Mouse (Mus musculus) urinary bladder, postnatal 10 days (tissue): ENCODE measurements around the gene Vpreb3.
A peak's percentile ranks its signal among the peaks of the same experiment; 100 is the strongest.

ENCODE experiments used
- DNase-seq: peaks from one replicate; pipeline ENCODE4 v3.0.0; 2022; ENCODE audit warnings: low spot score

The Vpreb3 gene

DNA sequence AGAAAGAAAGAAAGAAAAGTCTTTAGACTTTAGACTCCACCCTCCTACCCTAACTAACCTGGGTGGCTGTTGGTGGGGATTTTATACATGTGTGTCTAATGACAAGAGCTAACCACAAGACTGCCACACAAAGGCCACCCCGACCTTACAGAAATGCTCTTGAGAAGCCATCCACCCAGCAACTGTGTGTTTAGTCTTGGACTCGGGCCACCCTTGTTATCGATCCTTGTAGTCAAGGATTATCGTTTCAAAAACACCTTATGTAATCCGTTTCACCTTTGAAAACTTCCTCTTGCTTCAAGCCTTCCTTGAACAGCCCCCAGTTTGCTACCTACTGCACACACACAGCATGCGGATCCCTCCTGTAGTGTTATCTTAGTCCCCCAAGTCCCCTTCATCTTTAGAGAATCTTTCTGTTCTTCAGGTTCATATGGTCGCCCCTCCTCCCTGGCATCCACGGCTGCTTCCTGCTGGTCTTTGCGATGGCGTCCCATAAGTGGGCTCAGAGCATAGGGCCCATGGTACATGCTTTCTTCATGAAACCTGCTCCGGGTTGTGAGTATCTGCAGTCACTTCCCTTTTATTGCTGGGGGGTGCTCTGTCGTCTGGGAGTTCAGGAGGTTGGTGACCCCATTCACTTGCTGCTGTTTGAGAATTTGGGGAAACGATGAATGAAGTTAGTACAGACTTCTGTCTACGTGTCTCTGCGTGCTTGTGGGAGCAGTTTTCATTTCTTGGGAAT, at the start of gene Vpreb3:
Vpreb3 (plus strand) TSS at position 322 of the 742 bp plus-strand sequence.
- DNase-seq = no peak

- DNase-seq = peak; percentile 67
Observed at GRCm38 (mm10) chr10:75893089-75893750, 49.6 kb upstream of the Vpreb3 start, which contains the start of gene Derl3. TSS of gene Derl3 (plus strand) at chr10:75893413.

DNA sequence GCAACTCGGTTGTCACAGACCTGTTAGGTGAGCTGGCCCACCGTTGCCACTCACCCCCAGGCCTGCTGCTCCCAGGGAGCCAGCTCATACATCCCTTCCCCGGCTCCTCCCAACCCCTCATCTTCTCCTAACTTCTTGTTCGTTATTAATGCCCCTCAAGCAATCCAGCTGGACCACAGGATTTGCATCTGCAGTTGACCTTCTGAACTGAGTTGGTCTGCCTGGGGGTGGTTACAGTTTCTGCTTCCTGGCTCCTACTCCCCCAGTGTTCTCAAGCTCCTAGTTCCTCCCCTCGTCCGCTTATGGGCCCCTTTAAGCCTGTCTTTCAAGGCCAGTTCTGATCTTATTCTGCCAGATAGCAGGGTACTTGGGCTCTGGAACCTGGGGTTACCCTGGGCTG, 48.3 kb upstream of the Vpreb3 start:
- DNase-seq = no peak

- DNase-seq = no peak
Observed at GRCm38 (mm10) chr10:75895730-75896129, 47.1 kb upstream of the Vpreb3 start.

- no peak for DNase-seq
Observed at GRCm38 (mm10) chr10:75896208-75896607, 46.6 kb upstream of the Vpreb3 start.

DNA sequence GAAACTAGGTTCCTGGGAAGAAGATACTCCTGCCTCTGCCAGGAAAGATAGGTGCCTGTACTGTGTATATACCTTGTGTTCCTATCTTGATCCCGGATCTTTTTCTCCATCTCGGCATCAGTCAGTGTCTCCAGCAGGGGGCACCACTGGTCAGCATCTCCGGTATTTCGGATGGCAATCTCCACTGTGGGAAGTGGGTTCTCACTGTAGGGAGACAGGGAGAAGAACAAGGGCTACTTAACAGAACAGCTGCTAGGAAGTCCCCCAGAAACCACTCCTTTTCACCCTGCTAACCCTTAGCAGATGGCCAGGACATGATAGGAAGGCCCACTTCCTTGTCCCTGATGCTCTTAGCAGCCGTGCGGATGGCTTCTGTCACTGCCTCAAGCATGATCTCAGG, 45.5 kb upstream of the Vpreb3 start:
- no peak for DNase-seq

DNA sequence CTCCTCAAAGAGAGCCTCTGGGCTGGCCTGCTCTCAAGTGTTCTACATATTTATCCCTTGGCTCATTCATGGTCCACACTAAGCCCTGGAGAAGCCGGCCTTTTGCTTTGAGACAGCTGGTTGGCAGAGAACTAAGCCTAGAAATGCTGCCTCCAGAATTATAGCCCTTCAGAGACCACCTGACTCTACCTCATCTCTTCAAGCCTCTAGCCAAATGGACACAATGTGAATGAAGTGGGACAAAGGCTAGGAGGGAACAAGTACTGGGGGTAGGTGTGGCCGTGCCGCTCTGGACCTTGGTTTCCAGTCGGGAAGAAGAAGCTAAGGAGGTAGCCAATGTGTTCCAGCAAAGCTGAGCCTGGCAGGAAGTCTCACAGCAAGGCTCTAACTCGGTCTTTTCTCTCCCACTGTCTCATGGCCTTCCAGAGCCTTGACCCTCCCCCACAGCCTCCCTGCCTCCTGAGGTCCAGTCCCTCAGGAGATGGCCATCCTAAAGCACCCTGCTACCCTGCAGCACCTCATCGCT, 44.8 kb upstream of the Vpreb3 start:
- no peak for DNase-seq

DNA sequence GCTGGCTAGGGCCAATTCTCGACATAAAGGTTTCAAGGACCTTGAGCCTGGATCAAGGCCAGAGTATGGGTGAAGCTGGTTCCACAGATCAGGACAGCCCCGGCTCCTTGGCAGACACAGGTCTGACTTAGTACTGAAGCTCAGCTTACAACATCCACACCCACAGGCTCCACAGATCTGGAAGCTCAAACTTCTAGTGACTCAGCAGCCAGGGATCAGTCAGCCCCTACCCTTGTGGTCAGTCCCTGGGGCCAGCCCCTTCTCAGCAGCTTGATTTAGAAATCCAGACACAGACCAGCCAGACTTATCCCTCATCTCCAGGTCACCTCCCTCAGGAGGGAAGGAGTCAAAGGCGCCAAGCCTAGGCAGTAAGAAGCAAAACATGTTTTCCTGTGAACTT, 44.0 kb upstream of the Vpreb3 start:
- DNase-seq = no peak

GRCm38 (mm10) chr10:75904391-75904790, 38.5 kb upstream of the Vpreb3 start:
- no peak for DNase-seq

DNA sequence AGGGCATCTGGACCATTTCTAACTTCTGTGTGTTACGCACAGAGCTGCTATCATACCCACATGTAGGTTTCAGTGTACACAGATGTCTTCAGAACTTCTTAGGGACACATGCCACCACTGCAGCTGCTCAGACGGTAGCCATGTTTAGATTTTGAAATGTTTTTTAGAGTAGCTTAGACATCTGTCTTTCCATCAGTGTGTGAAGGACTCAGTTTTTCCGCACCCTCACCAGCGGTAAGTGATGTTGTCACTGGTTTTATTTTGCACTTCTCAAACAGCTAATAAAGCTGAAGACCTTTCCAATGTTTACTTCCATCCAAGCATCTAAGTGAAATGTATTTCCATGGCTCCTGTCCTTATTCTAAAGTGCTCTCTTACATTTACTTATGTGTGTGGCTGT, 36.0 kb upstream of the Vpreb3 start:
- DNase-seq = no peak

DNA sequence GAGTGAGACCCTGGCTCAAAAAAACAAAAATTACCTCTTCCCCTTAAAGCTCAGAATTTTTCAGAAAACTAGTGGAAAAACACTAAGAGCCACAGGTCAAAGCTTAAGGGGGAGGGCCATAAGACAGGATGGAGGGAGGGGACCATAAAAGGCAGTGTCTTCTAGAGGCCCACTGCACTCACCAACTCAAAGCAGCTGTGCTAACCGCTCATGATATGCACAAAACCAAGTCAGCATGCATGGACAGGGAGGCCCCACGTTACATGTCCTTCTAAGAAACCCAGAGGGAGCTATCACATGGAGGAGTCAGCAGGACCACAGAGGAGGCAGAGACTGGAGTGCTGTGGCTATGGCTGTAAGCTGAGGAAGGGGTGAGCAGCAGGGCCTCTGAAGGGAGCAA, 32.2 kb upstream of the Vpreb3 start:
- DNase-seq = no peak

DNA sequence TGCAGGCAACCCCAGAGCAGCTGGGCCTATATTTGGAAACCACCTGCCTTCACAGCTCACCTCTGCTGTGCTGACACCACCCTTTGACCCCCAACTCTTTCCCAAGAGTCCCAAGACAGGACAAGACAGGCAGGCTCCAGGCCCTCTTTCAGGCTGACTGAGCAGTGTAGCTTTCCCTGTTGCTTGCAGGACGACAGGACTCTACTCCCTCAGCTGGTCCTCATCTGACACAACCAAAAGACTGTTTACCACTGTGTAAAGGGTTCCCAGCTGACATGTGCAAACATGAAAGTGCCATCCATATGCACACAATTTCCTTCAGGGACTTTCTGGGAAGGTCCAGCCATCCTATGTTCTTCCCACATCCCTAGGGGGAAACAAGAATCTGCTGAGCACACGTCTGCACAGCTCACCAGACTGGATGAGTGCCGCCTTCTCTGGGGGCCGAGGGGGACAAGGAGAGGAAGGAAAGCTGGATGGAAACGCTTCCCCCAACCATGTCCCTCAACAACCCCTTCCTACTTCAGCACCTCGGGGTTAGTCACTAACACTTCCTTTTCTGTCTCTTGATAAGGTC, 29.8 kb upstream of the Vpreb3 start:
- DNase-seq = no peak

GRCm38 (mm10) chr10:75915557-75915956, 27.3 kb upstream of the Vpreb3 start:
- no peak for DNase-seq

- DNase-seq = no peak
Observed at GRCm38 (mm10) chr10:75916840-75917239, 26.0 kb upstream of the Vpreb3 start.

- no peak for DNase-seq
Observed at GRCm38 (mm10) chr10:75919026-75919425, 23.8 kb upstream of the Vpreb3 start.

DNA sequence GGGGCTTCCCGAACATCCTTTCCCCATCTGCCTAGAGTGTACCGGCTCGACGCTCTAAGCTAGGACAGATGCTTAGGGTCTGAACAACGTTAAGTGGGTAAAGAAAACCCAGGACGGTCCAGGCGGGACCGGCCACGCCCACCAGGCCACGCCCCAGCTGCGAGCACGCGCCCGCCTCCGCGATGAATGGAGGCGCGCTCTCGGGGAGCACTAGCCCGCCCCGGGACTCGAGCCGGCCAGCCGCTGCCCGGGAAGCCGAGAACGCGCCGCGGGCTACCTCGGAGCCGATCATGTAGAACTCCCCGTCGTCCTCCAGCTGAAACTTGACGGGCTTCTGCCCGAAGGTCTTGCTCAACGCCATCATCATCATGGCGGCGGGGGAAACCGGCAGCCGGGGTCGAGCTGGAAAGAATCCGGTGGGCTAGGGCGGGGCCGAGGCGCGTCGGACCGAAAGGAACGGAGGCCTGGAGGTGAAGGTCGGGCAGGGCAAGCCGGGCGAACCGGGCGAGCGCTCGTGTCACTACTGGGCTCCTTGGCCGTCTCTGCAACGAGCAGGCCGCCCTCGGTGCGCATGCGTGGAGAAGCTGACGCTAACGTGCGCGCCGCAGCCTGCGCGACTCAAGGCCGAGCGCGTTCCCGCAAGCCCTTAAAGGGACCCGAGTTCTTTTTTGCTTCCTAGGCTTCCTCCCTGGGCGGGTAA, 21.7 kb upstream of the Vpreb3 start, which contains the start of gene Smarcb1:
Smarcb1 (minus strand) TSS at position 592 of the 700 bp plus-strand sequence.
- peak; percentile 71 for DNase-seq

- no peak for DNase-seq
Observed at GRCm38 (mm10) chr10:75921726-75922560, 20.9 kb upstream of the Vpreb3 start.

DNA sequence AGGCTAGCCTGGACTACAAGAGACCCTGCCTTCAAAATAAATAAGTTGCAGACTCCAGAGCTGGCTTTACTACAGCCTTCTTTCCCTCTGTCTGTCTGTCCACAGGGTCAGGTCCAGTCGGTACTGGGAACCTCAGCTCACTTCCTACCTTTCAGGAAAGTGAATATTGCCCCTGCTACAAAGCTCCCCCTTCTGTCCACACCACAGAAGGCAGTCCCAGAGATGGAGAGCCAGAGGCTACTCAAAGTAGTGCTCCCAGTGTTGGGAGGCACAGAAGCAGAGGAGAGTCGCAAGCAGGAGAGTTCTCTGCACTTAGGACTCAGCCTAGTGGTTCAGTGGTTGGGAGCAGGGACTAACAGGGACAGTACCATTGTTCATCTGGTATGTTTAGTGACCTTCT, 18.5 kb upstream of the Vpreb3 start:
- DNase-seq = no peak

DNA sequence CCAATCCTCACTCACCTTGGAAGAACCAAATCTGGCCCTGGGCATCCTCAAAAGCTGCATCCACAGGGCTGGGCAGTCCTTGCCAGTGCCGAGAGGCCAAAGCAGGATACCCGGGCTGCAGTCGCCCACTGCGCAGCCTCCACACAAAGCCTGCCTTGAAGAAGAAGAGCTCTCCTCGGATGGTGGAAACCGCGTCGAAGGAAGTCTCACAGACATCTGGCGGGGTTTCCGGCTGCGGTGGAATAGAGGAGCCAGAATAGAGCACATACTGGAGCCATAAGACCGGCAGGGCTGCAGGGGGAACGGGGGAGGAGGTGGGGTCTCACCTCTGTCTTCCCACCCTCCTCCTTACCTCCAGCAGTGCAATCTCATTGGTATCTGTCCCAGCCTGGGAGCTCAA, 16.5 kb upstream of the Vpreb3 start:
- no peak for DNase-seq

DNA sequence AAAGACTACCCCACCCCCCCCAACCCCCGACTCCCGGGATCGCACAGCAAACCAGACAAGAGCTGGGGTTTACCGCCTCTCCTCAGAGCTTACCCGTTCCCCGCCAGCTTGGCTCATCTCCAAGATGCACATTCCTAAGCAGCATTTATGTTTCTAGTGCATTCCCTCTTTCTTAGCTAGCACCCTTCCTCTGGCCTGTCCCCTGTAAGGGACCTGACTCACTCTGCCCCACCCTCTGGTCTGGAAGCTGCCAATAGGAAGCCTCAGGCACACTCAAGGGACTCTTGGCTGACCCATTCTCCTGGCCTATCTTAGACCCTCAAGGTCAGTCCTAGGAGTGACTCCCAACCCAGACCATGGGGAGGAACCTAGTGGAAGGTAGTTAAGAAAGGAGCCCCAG, 12.6 kb upstream of the Vpreb3 start:
- DNase-seq = no peak

DNA sequence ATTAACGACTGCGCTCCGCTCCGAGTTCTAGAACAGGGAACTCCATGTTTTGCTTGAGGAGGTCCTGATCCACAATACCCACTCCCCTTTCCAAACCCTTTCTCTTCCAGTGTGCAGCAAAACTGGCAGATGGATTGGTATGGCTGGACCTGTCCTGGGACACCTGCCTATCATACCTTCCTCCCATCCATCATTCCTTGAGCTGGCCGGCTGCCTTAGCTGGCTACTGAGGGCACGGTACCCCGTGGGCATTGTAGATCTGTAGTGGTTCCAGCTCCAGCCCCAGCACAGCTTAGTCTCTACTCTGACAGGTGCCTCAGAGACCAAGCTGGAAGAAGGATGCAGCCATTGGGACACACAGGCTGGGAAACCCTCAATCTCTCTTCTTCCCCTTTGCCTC, 11.5 kb upstream of the Vpreb3 start:
- no peak for DNase-seq
